Mouse (Mus musculus) urinary bladder, adult 18-20 months (tissue): ENCODE measurements around the gene Supt5.
A peak's percentile ranks its signal among the peaks of the same experiment; 100 is the strongest.

Experiments used
- DNase-seq, 2 experiments: peaks; one replicate each; pipeline ENCODE4 v3.0.0; 2022; ENCODE audit warnings: low spot score in 2 of 2, mixed read lengths in 2 of 2

Supt5 gene

GRCm38 (mm10) chr7:28353267-28353666, 14.7 kb upstream of the Supt5 start:
- no peak for DNase-seq

- no peak for DNase-seq
Observed at GRCm38 (mm10) chr7:28351676-28352191, 13.2 kb upstream of the Supt5 start.

GRCm38 (mm10) chr7:28350155-28350883, 11.8 kb upstream of the Supt5 start, which contains the start of gene Rps16:
TSS of gene Rps16 (plus strand) at chr7:28350652.
- peak; percentile 98 to 99 for DNase-seq

- no peak for DNase-seq
Observed at GRCm38 (mm10) chr7:28348601-28349000, 10.1 kb upstream of the Supt5 start.

- DNase-seq, result no peak
Observed at GRCm38 (mm10) chr7:28347746-28348145, 9.2 kb upstream of the Supt5 start.

- DNase-seq, result peak in 1 of 2 experiments; percentile 39
Observed at GRCm38 (mm10) chr7:28344637-28345036, 6.1 kb upstream of the Supt5 start.

- no peak for DNase-seq
Observed at GRCm38 (mm10) chr7:28341381-28341780, 2.8 kb upstream of the Supt5 start.

GRCm38 (mm10) chr7:28339213-28339917, 819 bp upstream of the Supt5 start:
- DNase-seq, result peak; percentile 18 to 26

GRCm38 (mm10) chr7:28335471-28335870, 3.1 kb downstream of the Supt5 start:
- DNase-seq, result no peak

- no peak for DNase-seq
Observed at GRCm38 (mm10) chr7:28334534-28334933, 4.0 kb downstream of the Supt5 start.

GRCm38 (mm10) chr7:28328260-28328659, 10.3 kb downstream of the Supt5 start:
- no peak for DNase-seq

GRCm38 (mm10) chr7:28326457-28326856, 12.1 kb downstream of the Supt5 start:
- DNase-seq, result no peak

- no peak for DNase-seq
Observed at GRCm38 (mm10) chr7:28325293-28325692, 13.3 kb downstream of the Supt5 start.

GRCm38 (mm10) chr7:28321974-28322720, 16.4 kb downstream of the Supt5 start:
- no peak for DNase-seq

GRCm38 (mm10) chr7:28318714-28319113, 19.8 kb downstream of the Supt5 start:
- no peak for DNase-seq

- DNase-seq, result no peak
Observed at GRCm38 (mm10) chr7:28318036-28318435, 20.5 kb downstream of the Supt5 start.

GRCm38 (mm10) chr7:28311926-28312543, 26.5 kb downstream of the Supt5 start, which contains the start of gene Timm50:
TSS of gene Timm50 (minus strand) at chr7:28312072.
- DNase-seq, result peak; percentile 96 to 97

GRCm38 (mm10) chr7:28311151-28311925, 27.2 kb downstream of the Supt5 start:
- DNase-seq, result peak in 1 of 2 experiments; percentile 7

- DNase-seq, result no peak
Observed at GRCm38 (mm10) chr7:28309737-28310136, 28.8 kb downstream of the Supt5 start.

- DNase-seq, result no peak
Observed at GRCm38 (mm10) chr7:28306216-28306615, 32.3 kb downstream of the Supt5 start.

- no peak for DNase-seq
Observed at GRCm38 (mm10) chr7:28305641-28306040, 32.9 kb downstream of the Supt5 start.
